Mouse (Mus musculus): ENCODE measurements around the gene Pcnx3. TPM values are rescaled to one million over a fixed set of nuclear protein-coding genes. Genes with fewer than 3 reads are reported as not detected.

The Pcnx3 gene
- polyA plus RNA-seq, 1 experiment: 120 TPM

DNA sequence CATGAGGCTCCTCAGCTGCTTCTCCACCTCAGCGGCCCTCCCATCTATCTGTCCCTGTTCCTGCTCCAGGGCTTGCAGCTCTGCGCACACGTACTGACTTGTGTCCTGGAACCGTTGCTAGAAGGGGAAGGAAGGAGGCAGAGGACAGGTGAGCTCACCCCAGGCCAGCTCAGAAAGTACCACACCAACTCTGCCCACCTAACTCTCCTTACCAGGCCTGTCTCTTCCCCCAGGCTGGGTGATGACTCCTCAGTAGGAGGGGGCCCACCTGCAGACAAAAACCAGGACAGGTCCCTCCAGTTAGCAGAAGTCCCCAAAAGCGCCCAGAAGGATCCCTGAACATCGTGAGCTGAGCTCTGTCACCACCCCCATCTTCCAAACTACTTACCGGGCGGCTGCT is 21.9 kb upstream of the Pcnx3 start:
- TF ChIP-seq CTCF (IDR thresholded peaks at IDR 0.05; ENCODE audit: borderline replicate concordance, extremely low read depth, insufficient read depth, insufficient read length) (no peak), POLR2A (IDR thresholded peaks at IDR 0.05; ENCODE audit: borderline replicate concordance, extremely low read depth, insufficient read depth, insufficient read length, poor library complexity, severe bottlenecking) (no peak)
- DNase-seq (ENCODE audit: low read depth): no peak

DNA sequence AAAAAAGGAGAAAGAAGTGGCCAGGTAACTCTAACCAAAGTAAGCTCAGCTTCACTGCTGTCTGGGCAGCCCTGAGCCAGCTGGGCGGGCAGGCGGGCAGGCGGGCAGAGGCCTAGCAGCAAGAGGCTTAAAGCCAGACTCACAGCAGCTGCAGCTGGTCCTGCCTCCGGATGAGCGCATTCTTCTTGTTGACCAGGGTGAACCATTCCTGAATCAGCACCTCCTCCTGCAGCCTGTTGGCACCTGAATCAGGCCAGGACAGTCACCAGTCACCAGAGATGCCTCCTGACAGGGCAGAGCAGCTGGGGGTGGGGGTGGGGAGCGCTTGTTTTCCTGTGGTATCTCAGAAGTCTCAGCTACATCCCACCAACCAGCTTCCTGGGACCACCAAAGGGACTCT is 21.4 kb upstream of the Pcnx3 start:
- DNase-seq (ENCODE audit: low read depth): no peak
- TF ChIP-seq POLR2A (IDR thresholded peaks at IDR 0.05; ENCODE audit: borderline replicate concordance, extremely low read depth, insufficient read depth, insufficient read length, poor library complexity, severe bottlenecking): no peak
- TF ChIP-seq CTCF (IDR thresholded peaks at IDR 0.05; ENCODE audit: borderline replicate concordance, extremely low read depth, insufficient read depth, insufficient read length): no peak

GRCm38 (mm10) chr19:5704801-5705571 is 16.3 kb upstream of the Pcnx3 start:
- no peak for TF ChIP-seq POLR2A (IDR thresholded peaks at IDR 0.05; ENCODE audit: borderline replicate concordance, extremely low read depth, insufficient read depth, insufficient read length, poor library complexity, severe bottlenecking)
- no peak for TF ChIP-seq CTCF (IDR thresholded peaks at IDR 0.05; ENCODE audit: borderline replicate concordance, extremely low read depth, insufficient read depth, insufficient read length)
- no peak for DNase-seq (ENCODE audit: low read depth)

DNA sequence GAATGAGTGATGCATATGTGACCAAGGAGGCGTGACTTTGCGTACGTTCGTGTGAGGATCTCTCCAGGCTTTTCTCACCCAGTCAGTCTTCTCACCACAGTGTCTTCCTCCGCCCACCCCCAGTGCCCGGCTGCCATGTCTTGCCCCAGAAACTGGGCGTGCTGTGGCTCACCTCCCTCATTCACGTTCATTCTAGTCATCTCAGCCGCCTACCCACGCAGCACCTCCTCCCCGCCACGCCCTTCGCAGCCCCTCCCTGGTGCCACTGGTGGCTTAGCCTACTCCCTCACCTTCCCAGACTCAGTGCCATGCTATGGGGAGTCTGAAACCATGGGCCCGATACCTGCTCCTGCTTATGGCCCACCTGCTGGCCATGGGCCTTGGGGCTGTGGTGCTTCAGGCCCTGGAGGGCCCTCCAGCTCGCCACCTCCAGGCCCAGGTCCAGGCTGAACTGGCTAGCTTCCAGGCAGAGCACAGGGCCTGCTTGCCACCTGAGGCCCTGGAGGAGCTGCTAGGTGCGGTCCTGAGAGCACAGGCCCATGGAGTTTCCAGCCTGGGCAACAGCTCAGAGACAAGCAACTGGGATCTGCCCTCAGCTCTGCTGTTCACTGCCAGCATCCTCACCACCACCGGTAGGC is 15.6 kb upstream of the Pcnx3 start, which contains the start of gene Kcnk7:
TSS of gene Kcnk7 (plus strand) at position 205 of the 638 bp plus-strand sequence.
- no peak for DNase-seq (ENCODE audit: low read depth)
- TF ChIP-seq POLR2A (IDR thresholded peaks at IDR 0.05; ENCODE audit: borderline replicate concordance, extremely low read depth, insufficient read depth, insufficient read length, poor library complexity, severe bottlenecking) (no peak), CTCF (IDR thresholded peaks at IDR 0.05; ENCODE audit: borderline replicate concordance, extremely low read depth, insufficient read depth, insufficient read length) (no peak)

GRCm38 (mm10) chr19:5695849-5696462 is 7.2 kb upstream of the Pcnx3 start:
- peak; percentile 65 for DNase-seq (ENCODE audit: low read depth)
- no peak for TF ChIP-seq CTCF (IDR thresholded peaks at IDR 0.05; ENCODE audit: borderline replicate concordance, extremely low read depth, insufficient read depth, insufficient read length)
- no peak for TF ChIP-seq POLR2A (IDR thresholded peaks at IDR 0.05; ENCODE audit: borderline replicate concordance, extremely low read depth, insufficient read depth, insufficient read length, poor library complexity, severe bottlenecking)

GRCm38 (mm10) chr19:5693801-5694200 is 5.1 kb upstream of the Pcnx3 start:
- no peak for TF ChIP-seq POLR2A (IDR thresholded peaks at IDR 0.05; ENCODE audit: borderline replicate concordance, extremely low read depth, insufficient read depth, insufficient read length, poor library complexity, severe bottlenecking)
- TF ChIP-seq CTCF (IDR thresholded peaks at IDR 0.05; ENCODE audit: borderline replicate concordance, extremely low read depth, insufficient read depth, insufficient read length): no peak
- DNase-seq (ENCODE audit: low read depth): no peak

GRCm38 (mm10) chr19:5692913-5693396 is 4.2 kb upstream of the Pcnx3 start:
- no peak for DNase-seq (ENCODE audit: low read depth)
- no peak for TF ChIP-seq POLR2A (IDR thresholded peaks at IDR 0.05; ENCODE audit: borderline replicate concordance, extremely low read depth, insufficient read depth, insufficient read length, poor library complexity, severe bottlenecking)
- no peak for TF ChIP-seq CTCF (IDR thresholded peaks at IDR 0.05; ENCODE audit: borderline replicate concordance, extremely low read depth, insufficient read depth, insufficient read length)

DNA sequence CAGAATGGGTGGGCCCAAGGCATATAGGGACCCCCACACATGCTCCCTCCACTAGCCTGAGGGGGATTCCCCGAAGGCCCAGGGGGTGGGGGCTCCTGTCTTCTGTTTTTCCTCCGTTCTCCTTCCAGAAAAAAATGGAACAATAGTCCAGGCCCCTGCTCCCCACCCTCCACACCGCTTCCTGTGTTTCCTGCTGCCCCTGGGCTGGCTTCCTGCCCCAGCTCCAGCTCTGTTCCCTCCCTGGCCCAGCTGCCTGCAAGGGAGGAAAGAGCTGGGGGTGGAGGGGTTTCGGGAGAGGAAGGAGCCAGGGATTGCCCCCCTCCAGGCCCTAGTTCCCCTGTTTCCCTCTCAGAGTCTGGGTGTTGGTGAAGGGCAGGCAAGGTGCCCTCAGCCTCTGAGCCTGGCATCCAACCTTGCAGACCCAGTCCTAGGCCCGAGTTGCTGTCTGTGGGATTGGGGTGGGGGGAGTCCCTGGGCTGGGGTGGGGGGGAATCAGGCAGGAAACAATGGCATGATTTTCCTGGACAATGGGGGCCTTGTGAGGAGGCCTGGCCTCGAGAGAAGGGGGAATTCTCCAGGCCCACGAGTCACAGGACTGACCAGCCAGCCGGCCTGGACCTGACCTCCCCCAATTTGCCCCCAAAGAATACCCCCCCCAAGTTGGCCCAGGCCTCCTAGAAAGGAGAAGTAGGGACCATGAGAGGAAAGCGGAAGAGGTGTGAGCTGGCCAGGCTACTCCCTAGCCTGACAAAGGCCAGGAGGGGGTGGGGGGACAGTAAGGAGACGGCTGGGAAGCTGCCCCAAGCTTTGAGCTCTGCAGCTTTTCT is 3.6 kb upstream of the Pcnx3 start:
- DNase-seq (ENCODE audit: low read depth): no peak
- no peak for TF ChIP-seq POLR2A (IDR thresholded peaks at IDR 0.05; ENCODE audit: borderline replicate concordance, extremely low read depth, insufficient read depth, insufficient read length, poor library complexity, severe bottlenecking)
- TF ChIP-seq CTCF (IDR thresholded peaks at IDR 0.05; ENCODE audit: borderline replicate concordance, extremely low read depth, insufficient read depth, insufficient read length): no peak

GRCm38 (mm10) chr19:5691601-5692000 is 2.9 kb upstream of the Pcnx3 start:
- TF ChIP-seq POLR2A (IDR thresholded peaks at IDR 0.05; ENCODE audit: borderline replicate concordance, extremely low read depth, insufficient read depth, insufficient read length, poor library complexity, severe bottlenecking) (no peak), CTCF (IDR thresholded peaks at IDR 0.05; ENCODE audit: borderline replicate concordance, extremely low read depth, insufficient read depth, insufficient read length) (no peak)
- no peak for DNase-seq (ENCODE audit: low read depth)

DNA sequence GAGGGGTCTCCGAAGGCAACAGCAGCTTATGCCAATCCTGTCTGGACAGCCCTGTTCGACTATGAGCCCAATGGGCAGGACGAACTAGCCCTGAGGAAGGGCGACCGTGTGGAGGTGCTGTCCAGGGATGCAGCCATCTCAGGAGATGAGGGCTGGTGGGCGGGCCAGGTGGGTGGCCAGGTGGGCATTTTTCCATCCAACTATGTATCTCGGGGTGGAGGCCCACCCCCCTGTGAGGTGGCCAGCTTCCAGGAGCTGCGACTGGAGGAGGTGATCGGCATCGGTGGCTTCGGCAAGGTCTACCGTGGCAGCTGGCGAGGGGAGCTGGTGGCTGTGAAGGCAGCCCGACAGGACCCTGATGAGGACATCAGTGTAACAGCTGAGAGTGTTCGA is 1.6 kb upstream of the Pcnx3 start:
- no peak for DNase-seq (ENCODE audit: low read depth)
- TF ChIP-seq POLR2A (IDR thresholded peaks at IDR 0.05; ENCODE audit: borderline replicate concordance, extremely low read depth, insufficient read depth, insufficient read length, poor library complexity, severe bottlenecking) (no peak), CTCF (IDR thresholded peaks at IDR 0.05; ENCODE audit: borderline replicate concordance, extremely low read depth, insufficient read depth, insufficient read length) (no peak)
